31 mouse cellular contexts compared by ENCODE assay signal in genomic region chr10:31580073-31580472, GRCm38 (mm10).
"Had no signal": no experiment of that assay in that cellular context is flagged by ENCODE, and none has a peak within 500 bp of the region (broad histone marks: within the 10 kb centered on the region; RNA-seq: fewer than 3 reads in every experiment).

No protein-coding gene starts in this region.

- H3K9me3 ChIP-seq: limb, embryonic 10.5 days; limb, embryonic 12.5 days; limb, embryonic 13.5 days; limb, embryonic 15.5 days; liver, embryonic 12.5 days; liver, embryonic 13.5 days; liver, embryonic 15.5 days; lung, embryonic 15.5 days; midbrain, embryonic 10.5 days; midbrain, embryonic 12.5 days; midbrain, embryonic 13.5 days; midbrain, embryonic 15.5 days; neural tube, embryonic 12.5 days had no signal

- ATAC-seq: liver, embryonic 12.5 days; liver, postnatal 0 days; lung, postnatal 0 days; midbrain, embryonic 13.5 days; midbrain, embryonic 15.5 days; midbrain, embryonic 16.5 days had no signal

- DNase-seq: left cerebral cortex, postnatal 4 days; liver; liver, embryonic 13.5 days; liver, postnatal 0 days; lung, adult 18-20 months; lung, adult 2 months; lung, embryonic 14.5 days; lung, postnatal 10 days; lung, postnatal 14 days; lung, postnatal 36 days; lung, postnatal 4 days; midbrain, embryonic 14.5 days had no signal

- H3K4me3 ChIP-seq: left cerebral cortex, adult 2 months; limb, embryonic 10.5 days; limb, embryonic 12.5 days; limb, embryonic 13.5 days; limb, embryonic 15.5 days; liver, embryonic 12.5 days; liver, embryonic 13.5 days; liver, embryonic 15.5 days; lung, embryonic 15.5 days; megakaryocyte, embryonic 14.5 days; midbrain, embryonic 10.5 days; midbrain, embryonic 12.5 days; midbrain, embryonic 13.5 days; midbrain, embryonic 15.5 days; neural tube, embryonic 12.5 days had no signal

- H3K9ac ChIP-seq: limb, embryonic 12.5 days; limb, embryonic 13.5 days; limb, embryonic 15.5 days; liver, embryonic 12.5 days; liver, embryonic 13.5 days; liver, embryonic 14.5 days; liver, embryonic 15.5 days; liver, postnatal 0 days; lung, embryonic 14.5 days; lung, embryonic 15.5 days; midbrain, embryonic 12.5 days; midbrain, embryonic 13.5 days; midbrain, embryonic 15.5 days; neural tube, embryonic 12.5 days had no signal

- H3K4me2 ChIP-seq: limb, embryonic 12.5 days; limb, embryonic 13.5 days; limb, embryonic 15.5 days; liver, embryonic 12.5 days; liver, embryonic 13.5 days; liver, embryonic 15.5 days; lung, embryonic 14.5 days; lung, embryonic 15.5 days; midbrain, embryonic 11.5 days; midbrain, embryonic 12.5 days; midbrain, embryonic 13.5 days; midbrain, embryonic 15.5 days; neural tube, embryonic 12.5 days had no signal

- H3K27me3 ChIP-seq: limb, embryonic 12.5 days; limb, embryonic 13.5 days; limb, embryonic 15.5 days; liver, embryonic 12.5 days; liver, embryonic 13.5 days; liver, embryonic 15.5 days; lung, embryonic 15.5 days; megakaryocyte, embryonic 14.5 days; midbrain, embryonic 12.5 days; midbrain, embryonic 13.5 days; midbrain, embryonic 15.5 days; neural tube, embryonic 12.5 days had no signal

- H3K36me3 ChIP-seq: limb, embryonic 10.5 days; limb, embryonic 12.5 days; limb, embryonic 13.5 days; limb, embryonic 15.5 days; liver, embryonic 12.5 days; liver, embryonic 13.5 days; liver, embryonic 15.5 days; lung, embryonic 15.5 days; midbrain, embryonic 10.5 days; midbrain, embryonic 12.5 days; midbrain, embryonic 13.5 days; midbrain, embryonic 15.5 days; neural tube, embryonic 12.5 days had no signal

- H3K4me1 ChIP-seq: limb, embryonic 10.5 days; limb, embryonic 12.5 days; limb, embryonic 13.5 days; limb, embryonic 15.5 days; liver, embryonic 12.5 days; liver, embryonic 13.5 days; liver, embryonic 15.5 days; lung, embryonic 15.5 days; megakaryocyte, embryonic 14.5 days; midbrain, embryonic 10.5 days; midbrain, embryonic 12.5 days; midbrain, embryonic 13.5 days; midbrain, embryonic 15.5 days; neural tube, embryonic 12.5 days had no signal

- H3K27ac ChIP-seq: left cerebral cortex, adult 2 months; limb, embryonic 10.5 days; limb, embryonic 12.5 days; limb, embryonic 13.5 days; limb, embryonic 15.5 days; liver, embryonic 12.5 days; liver, embryonic 13.5 days; liver, embryonic 14.5 days; liver, embryonic 15.5 days; lung, embryonic 15.5 days; macrophage; midbrain, embryonic 10.5 days; midbrain, embryonic 12.5 days; midbrain, embryonic 13.5 days; midbrain, embryonic 15.5 days; neural tube, embryonic 12.5 days had no signal
